Mouse (Mus musculus) heart, postnatal 10 days (tissue): ENCODE results near the gene Phc3. TPM values are rescaled to one million over a fixed set of nuclear protein-coding genes. Genes with fewer than 3 reads are reported as not detected.

Experiments
- DNase-seq, 2 experiments: peaks; one replicate each; pipeline ENCODE4 v3.0.0; 2021
- intact Hi-C: fragments of 180-260 bp; cut with DNase I; formaldehyde crosslinking; loops from one replicate; pipeline ENCODE4 v1.15.1; 2025
- total RNA-seq, 2 experiments: library from RNA; stranded (reverse); gene quantifications; 2 replicates each; pipeline ENCODE4 v1.2.3; 2021

Phc3 gene
- total RNA-seq, 2 experiments from 2014 or later: 18.3 to 18.7 TPM

DNA sequence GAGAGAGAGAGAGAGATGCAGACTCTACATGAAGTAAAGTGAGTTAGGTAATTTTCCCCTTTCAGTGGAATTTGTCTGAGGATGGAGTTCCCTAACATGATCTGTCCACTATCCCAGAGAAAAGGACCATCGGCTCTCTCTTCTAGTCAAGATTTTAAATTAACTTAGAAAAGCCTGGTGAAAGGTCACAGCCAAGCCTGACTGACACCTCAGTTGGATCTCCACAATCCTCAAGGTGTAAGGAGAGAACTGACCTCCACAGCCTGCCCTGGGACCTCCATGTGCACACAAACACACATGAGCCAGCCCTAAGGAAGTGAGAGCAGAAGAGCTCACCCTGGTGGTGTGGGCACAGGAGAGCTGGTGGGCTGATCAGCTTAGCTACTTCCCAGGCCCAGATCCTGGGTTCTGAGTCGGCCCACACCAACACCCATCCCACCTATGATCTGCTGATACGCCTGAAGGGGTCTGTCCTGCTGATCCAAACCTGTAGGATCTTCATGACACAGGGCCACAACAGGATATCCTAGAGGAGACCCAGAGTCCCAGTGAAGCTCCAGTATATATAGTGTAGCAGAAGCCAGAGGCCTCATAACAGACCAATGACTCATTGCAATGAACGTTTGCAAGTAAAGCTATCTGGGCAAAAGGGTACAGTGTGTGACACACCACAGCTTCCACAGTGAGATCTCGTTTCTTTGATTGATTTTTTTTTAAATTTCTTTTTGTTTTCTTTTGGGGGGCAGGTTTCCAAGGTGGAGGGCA lies 12.6 kb upstream of the Phc3 start:
- intact Hi-C loops: no loop called here
- no peak for DNase-seq

DNA sequence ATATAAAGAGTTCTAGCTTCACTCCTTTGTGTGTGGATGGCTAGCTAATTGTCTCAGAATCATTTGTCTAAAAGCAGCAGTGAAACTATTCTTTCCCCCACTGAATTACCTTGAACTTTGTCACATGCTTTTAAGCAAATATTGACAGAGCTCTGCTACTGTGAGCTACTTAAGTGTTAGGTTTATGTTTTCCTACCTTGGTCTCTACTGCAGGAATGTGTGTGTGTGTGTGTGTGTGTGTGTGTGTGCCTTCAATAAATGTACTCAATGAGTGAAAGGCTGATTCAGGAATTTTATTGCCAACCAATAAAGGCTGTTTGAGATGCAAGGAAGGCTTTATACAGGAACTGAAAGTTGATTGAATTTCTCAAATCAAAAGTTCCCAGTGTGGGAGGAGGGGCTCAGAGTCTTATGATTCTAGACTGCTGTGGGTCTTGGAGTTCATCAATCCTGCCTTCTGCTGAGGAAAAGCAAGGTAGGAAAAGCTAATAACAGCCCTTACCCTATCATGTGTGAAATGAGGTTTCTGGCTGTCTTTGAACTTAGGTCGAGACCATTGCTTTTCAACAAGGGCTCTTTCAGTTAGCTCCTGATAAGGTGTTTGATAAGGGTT lies 7.9 kb upstream of the Phc3 start:
- intact Hi-C loops: loop anchor here (10.0 kb wide), 1 partner anchor 158 kb away; no protein-coding TSS in a partner anchor
- no peak for DNase-seq

DNA sequence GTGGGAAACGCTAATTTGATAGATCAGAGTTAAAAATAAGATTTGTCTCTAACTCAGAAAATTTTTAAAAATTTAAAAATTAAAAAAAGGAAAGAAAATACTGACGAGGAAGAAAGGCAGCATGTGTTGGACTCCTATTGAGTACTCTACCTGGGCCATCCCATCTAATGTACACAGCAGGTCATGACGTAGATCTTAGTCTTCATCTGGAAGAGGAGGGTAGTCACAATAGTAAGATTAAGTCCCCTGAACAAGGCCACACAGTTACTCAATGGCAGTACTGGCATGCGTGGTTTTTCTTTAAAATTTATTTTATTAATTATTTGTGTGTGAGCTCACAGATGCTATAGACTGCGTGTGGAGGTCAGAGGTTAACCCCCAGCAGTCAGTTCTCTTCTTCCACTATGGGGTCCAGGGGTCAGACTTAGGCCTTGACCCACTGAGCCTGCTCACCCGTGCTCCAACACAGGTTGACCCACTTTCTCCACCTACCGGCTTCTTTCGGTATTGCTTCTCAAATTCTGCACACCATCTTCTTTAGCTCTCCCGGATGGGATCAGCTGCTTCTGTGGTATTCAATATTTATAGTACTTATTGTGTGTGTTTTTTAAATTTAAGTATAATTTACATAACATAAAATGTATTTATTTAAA lies 6.0 kb upstream of the Phc3 start:
- peak; percentile 65 to 83 for DNase-seq
- intact Hi-C loops: loop anchor here (1.0 to 10.0 kb wide), 2 partner anchors 160 to 279 kb away; no protein-coding TSS in a partner anchor

DNA sequence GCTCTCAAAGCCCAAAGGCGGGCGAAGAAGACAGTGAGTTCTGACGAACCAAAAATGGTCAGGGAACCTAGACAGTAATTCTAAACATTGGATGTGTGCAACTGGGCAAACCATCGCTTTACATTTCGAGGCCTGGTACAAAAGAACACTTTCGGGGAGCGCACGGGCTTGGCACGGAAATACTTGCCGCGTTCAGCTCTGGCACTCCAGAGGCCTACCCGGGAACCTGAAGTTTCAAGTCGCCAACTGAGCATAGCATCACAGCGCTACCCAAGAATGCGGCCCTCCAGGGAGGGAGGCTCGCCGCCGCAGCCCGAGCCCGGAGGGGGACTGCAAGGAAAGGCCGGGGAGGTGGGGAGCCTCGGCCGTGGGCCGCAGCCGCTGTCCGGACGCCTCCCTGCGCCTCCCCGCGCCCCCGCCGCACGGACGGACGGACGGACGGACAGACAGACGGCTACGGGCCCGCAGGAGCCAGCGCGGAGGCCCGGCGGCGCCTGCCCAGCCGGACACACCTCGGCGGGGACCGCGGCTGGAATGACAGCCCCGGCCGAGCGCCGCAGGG lies 603 bp downstream of the Phc3 start:
- intact Hi-C loops: loop anchor here (5.0 kb wide), 1 partner anchor 171 kb away; no protein-coding TSS in a partner anchor
- DNase-seq: peak; percentile 57 to 63

DNA sequence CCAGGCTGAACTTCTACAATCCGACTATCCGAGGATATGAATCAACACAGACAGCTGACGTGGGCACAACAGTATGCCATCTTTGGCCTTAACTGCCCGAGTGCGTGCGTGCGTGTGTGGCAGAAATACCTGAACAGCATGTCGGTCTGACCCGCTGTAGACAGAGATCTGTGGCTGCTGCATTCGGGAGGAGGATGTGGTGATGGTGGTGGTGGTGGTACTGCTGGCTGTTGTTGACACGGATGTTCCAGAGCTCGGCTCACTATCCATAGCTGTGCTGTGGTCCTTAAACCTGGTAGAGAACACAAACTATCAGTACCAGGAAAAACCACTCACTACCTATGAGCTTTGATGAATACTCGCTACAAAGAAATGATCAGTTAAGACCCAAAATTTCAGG lies 3.6 kb downstream of the Phc3 start:
- intact Hi-C loops: loop anchor here (5.0 kb wide), 1 partner anchor 168 kb away; no protein-coding TSS in a partner anchor

DNA sequence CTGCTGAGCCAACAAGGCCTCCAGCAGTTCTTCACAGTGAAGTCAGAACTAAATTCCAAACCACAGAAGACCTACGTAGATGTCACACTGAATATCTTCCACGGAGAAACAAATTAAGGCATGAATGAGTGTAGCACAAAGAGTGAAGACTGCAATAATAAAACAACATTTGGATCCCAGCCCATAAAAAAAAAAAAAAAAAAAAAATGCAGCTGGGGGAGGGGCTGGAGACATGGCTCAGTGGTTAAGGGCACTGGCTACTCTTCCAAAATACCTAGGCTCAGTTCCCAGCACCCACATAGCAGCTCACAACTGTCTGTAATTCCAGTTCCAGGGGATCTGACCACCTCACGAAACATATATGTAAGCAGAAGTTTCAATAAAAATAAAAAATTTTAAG lies 5.0 kb downstream of the Phc3 start:
- intact Hi-C loops: no loop called here
- DNase-seq: no peak

More for the DNA sequence above, 3.6 kb downstream of the Phc3 start:
- no peak for DNase-seq

DNA sequence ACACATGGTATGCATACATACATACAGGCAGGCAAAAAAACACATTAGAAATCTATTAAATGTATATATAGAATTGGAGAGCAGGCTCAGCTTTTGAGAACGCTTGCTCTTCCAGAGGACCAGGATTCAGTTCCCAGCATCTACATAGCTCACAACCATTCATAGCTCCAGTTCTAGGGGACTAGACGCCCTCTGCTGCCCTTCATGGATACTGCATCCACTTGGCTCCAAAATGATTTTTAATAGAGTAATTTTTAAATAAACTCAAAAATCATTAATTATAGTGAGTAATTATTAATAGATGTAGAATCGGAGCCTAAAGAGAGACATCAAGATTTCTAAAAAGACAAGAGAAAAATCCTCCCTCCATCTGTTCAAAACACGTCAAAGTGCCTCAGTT lies 6.1 kb downstream of the Phc3 start:
- intact Hi-C loops: no loop called here
- no peak for DNase-seq

DNA sequence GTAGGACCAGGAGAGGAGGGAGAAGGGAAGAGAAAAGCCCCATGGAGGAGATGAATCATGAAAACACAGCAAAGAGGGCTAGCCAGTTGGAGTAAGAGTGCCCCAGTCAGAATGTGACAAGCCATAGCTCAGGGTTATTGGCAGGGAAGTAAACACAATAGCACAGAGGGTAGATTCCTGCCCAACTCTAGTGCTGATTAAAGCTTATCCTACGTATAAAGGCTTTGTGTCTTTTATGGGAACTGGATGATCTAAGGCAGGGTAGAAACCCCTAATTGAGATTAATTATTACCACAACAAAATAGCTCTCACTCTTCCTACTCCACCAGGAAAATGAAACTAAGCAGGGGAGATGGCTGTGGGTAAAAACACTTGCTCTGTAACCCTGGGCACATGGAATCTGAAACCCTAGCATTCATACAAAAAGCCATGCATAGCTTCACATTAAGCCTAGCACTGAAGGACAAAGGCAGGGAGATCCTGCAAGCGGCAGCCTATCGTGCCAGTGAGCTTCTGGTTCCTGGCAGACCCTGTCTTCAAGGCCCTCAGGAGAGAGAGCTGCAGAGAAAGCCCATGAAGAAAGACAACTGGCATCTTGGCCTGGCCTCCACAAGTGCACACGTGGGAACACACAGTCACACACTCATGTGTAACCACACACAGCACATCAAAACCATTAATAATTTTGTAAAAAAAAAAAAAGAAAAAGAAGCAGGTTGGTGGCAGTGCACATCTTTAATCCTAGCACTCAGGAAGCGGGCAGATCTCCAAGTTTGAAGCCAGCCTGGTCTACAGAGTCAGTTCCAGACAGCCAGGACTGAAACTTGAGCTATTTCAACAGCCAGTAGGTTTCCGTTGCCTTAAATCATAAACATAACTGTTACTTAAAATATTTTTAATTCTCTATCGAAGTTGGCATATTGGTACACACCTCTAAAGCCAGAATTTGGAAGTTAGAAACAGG lies 9.1 kb downstream of the Phc3 start:
- intact Hi-C loops: no loop called here
- DNase-seq: no peak

DNA sequence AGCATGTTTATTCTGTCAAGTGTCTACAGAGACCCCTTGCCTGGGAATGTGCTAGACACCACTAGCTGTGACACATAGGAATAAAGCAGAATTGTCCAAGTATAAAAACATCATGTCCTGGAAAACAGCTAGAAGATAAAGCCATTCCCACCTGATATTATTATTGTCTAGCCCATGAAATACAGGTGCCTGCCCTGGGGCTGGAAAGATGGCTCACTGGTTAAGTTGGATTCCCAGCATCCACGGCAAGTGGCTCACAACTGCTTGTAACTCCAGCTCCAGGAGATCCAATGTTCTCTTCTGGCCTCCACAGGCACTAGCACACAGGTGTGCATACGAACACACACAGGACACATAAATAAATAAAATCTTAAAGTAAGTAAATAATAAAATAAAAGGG lies 10.5 kb downstream of the Phc3 start:
- intact Hi-C loops: no loop called here
- DNase-seq: no peak

DNA sequence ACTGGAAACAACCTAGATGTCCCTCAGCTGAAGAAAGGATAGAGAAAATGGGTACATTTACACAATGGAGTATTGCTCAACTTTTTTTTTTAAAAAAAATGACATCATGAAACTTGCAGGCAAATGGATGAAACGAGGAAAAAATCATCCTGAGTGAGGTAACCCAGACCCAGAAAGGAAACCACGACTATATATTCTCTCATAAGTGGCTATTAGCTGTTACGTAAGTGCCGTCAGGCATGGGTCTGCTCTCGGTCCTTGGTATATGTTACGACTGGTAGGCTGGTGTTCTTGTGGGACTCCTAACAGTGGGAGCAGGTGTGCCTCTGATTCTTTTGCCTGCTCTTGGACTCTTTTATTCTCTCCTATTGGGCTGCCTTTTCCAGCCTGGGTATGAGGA lies 12.9 kb downstream of the Phc3 start:
- intact Hi-C loops: no loop called here

DNA sequence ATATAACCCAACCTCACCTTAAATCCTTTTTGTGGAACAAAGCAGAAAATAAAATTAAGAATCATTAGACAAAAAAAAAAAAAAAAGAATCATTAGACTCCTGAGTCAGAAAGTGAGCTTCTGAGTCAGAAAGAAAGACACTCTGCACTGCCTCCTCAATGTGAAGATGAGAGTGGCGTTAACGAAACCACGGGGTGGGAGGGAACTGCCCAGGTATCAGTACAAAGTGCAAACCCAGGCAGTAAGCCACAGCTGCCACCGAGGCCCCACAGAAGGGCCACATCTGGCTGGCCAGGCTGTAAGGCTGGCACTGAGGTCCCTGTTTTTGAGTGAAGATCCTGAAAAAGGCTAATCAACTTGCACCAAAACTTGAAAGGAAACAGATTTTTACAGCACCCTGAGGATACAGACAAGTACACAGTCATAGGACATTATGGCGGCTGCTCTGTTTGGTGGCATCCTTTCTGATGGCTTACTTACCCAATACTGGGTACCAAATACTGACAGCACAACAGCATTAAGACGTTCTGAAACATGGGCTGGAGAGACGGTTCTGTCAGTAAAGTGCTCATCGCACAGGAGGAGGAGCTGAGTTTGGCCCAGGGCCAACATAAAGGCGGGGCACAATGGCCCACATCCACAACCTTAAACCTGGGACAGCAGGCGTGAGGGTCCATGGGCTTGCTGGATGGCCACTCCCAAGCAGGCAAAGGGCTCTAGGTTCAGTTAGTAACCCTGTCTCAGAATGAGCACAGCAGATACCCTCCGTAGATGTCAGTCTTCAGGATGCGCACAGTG lies 16.7 kb downstream of the Phc3 start:
- intact Hi-C loops: no loop called here
- DNase-seq: no peak

More for the DNA sequence above, 12.9 kb downstream of the Phc3 start:
- DNase-seq: no peak

DNA sequence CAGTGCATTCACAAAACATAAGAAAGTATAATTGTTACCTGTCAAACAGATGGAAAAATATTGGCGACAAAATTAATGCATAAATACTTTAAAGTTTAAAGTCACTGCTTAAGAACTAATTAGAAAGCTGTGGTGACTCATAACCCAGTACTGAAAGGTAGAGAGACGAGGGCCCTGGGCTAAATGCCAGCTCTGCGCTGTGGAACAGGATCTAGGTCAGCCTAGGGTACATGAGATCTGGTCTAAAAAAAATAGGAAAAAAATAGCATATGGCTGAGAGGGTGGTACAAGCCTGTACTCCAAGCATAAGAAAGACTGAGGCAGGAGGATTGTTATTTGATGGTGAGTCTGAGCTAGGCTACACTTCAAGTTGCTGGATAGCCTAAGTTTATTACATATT lies 17.6 kb downstream of the Phc3 start:
- intact Hi-C loops: no loop called here
- DNase-seq: no peak

DNA sequence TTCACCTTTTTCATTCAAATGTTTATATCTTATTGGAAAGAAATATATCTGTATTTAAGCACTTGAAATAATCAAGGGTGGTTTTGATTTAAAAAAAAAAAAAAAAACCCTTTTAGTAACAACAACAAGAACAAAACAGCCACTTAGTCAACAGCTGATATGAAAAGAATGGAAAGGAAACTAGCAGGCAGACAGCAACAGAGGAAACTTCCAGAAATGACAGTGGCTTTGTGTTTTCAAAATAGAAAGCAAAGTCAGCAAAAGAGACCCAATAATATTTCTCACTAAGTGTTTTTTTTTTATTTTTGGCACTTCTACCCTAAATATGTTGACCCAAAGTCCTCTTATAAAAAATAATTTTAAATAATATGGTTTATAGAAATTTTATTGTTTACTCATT lies 34.8 kb downstream of the Phc3 start:
- DNase-seq: no peak
- intact Hi-C loops: no loop called here

DNA sequence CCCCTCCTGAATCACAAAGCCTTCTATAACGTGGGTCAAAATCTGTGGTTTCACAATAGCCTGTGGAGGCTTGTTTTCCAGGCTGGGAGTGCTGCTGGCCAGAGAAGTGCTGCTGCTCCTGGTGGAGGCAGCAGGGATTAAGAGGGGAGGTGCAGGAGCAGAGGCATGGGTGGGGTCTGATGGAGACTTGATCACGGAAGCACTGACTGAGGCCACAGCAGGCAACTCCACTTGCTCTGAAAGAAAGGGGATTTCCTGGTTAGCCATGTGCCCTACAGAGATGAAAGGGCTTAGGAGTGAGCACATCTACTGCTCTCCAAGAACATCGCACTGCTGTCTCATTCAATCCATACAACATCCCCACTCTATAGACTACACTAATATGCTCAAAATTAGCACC lies 39.4 kb downstream of the Phc3 start:
- intact Hi-C loops: no loop called here
- peak; percentile 9 to 16 for DNase-seq

DNA sequence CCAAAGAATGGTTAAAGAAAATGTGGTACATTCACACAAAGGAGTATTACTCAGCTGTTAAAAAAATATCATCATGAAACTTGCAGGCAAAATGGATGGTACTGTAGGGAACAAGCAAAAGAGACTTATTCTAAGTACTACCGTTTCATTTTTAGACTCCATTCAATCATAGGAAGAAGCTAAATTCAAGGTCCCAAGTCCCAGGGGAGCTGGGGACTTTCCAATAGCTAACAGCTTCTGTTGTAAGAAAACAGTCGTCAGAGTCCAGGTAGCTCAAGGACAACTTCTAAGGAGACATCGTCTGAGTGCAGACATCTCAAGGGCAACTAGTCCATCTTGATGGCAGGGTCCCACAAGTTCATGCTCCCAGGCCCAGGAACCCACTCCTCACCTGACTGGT lies 41.6 kb downstream of the Phc3 start:
- intact Hi-C loops: no loop called here
- no peak for DNase-seq

DNA sequence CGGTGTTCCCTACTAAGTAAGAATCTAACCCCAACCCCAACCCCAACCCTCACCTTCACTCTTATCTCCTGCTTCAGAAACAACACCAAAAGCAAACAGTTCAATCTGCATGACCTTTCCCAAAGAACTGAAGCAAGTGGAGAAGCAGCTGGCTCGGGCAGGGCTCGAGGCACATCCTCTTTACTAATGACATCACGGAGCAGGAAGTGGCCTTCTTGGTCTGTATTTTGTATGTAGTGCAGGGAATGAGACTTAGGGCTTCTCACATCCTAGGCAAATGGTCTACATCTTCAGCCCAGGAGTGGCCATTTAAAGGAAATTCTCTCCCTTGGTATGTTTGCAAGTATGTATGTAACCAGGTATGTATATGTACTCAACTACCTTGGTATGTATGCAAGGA lies 52.1 kb downstream of the Phc3 start:
- intact Hi-C loops: no loop called here
- peak in 1 of 2 experiments; percentile 9 for DNase-seq

DNA sequence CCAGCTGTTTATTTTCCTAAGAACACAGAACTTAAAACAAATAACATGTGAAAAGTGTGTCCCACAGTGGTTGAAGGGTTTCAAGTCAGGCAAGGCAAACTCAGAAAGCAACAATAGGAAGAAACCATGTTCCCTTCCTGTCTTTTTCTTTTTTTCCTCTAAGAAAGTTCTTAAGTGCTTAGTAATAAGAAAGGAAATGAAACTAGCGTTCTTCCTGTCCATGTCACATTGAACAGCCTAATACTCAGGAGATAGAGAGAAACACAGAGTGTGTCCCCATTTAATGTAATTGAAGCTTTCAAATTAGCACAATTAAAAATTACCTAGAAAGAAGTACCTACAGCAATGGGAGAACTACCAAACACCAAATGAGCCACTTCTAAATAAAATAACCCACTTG lies 64.6 kb downstream of the Phc3 start:
- no peak for DNase-seq
- intact Hi-C loops: no loop called here

DNA sequence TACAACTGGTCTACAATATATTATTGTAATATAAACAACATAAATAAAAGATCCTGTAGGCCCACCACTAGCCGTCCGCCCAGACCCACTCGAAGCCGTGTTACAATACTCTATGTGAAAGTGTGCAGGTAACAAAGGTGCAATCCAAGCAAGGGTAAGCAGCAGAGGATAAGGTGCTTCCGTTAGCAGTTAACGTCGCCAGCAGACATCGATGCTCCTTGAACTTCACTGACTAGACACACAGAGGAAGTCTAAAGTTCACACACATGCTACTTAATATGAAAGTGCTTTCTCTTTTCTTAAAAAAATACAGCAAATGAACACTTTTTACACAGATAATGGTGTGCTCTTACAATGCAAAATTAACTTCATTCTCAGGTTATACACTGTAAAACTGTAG lies 69.8 kb downstream of the Phc3 start:
- no peak for DNase-seq
- intact Hi-C loops: no loop called here

DNA sequence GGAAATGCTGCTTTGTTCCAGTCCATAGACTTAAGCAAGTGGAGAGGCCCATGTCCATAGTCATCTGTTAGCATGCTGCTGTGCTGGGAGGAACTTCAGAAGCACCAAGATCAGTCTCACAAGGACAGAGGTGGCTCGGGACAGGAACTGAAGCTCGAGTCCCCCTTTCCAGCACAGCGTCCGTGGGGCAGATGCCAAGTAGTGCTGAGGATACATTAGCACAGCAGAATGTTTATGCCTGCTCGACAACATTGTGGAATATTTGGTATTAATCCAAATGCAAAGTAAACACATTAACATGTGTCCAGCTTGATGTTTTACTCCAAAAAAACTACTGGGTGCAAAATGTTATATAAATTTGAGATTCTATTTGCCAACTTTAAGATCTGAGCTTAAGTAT lies 72.5 kb downstream of the Phc3 start:
- intact Hi-C loops: no loop called here
- no peak for DNase-seq

DNA sequence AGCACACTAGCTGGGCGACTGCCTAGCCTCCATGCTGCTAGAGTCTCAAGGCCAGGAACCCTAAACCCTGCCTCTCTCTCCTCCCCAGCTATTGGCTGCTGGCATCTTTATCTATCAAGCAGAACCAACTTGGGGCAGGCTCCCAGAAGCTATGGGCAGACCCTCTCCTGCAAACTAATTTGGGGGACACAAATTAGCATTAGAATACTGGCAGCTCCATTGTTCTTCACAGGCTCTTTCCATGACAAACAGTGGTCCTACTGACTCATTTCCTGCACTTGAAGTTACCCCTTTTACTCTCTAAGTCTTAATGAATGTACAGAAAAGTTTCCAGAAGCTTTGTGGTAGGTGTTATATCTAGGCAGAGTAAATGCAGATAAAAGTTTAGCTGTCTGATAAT lies 80.2 kb downstream of the Phc3 start:
- intact Hi-C loops: no loop called here
- DNase-seq: no peak
